Mouse (Mus musculus): Measurements from ENCODE around the gene Svep1.

GRCm38 (mm10) chr4:58139241-58139640, 67.4 kb downstream of the Svep1 start:
- no peak for TF ChIP-seq CTCF (IDR thresholded peaks at IDR 0.05; ENCODE audit: insufficient read depth, low read length)
- no peak for TF ChIP-seq POLR2A (IDR thresholded peaks at IDR 0.05; ENCODE audit: borderline replicate concordance, extremely low read depth, low read depth, low read length)
